Mouse (Mus musculus) embryonic facial prominence, embryonic 12.5 days (tissue): Measurements from ENCODE around the gene Atp2b2. TPM values are rescaled to one million over a fixed set of nuclear protein-coding genes. Genes with fewer than 3 reads are reported as not detected.

ENCODE experiments used
- ATAC-seq: fragments of 200-750 bp; cut with Nextera tagmentation; 2 replicates; pipeline ENCODE4 v1.8.0; 2017; ENCODE audit not compliant: insufficient number of reproducible peaks, insufficient read depth, low FRiP score, low TSS enrichment
- H3K27ac ChIP-seq: fragments of 300-500 bp; sonication (generic); 2 replicates; pipeline ENCODE4 v1.5.1; 2016; ENCODE audit warnings: mild to moderate bottlenecking
- H3K27me3 ChIP-seq: fragments of 300-500 bp; sonication (generic); 2 replicates; pipeline ENCODE4 v1.6.1; 2016; ENCODE audit warnings: mild to moderate bottlenecking, moderate library complexity
- H3K36me3 ChIP-seq: fragments of 300-500 bp; sonication (generic); 2 replicates; pipeline ENCODE4 v1.6.1; 2016; ENCODE audit warnings: mild to moderate bottlenecking
- H3K4me1 ChIP-seq: fragments of 300-500 bp; sonication (generic); 2 replicates; pipeline ENCODE4 v1.6.1; 2016
- H3K4me2 ChIP-seq: fragments of 300-500 bp; sonication (generic); replicated peaks from 2 replicates; pipeline ENCODE4 v1.6.1; 2016; ENCODE audit warnings: mild to moderate bottlenecking, moderate library complexity
- H3K4me3 ChIP-seq: fragments of 300-500 bp; sonication (generic); 2 replicates; pipeline ENCODE4 v1.5.1; 2016; ENCODE audit warnings: mild to moderate bottlenecking
- H3K9ac ChIP-seq: fragments of 300-500 bp; sonication (generic); 2 replicates; pipeline ENCODE4 v1.6.1; 2016; ENCODE audit warnings: mild to moderate bottlenecking, moderate library complexity
- H3K9me3 ChIP-seq: fragments of 300-500 bp; sonication (generic); 2 replicates; pipeline ENCODE4 v1.6.1; 2016; ENCODE audit warnings: mild to moderate bottlenecking, moderate library complexity
- WGBS: fragments of 180-500 bp; shearing (Covaris S2); methylation state at CpG from one replicate; pipeline ENCODE4 v1.1.7; 2016; 5-methylcytosine and 5-hydroxymethylcytosine counted together
- polyA plus RNA-seq: library from polyadenylated mRNA; unstranded; fragments of >200 nt; fragmentation: Nextera tagmentation; extraction: Ambion mirVana; gene quantifications from 2 replicates; pipeline ENCODE4 v1.2.1, GENCODE M21; 2016

Gene Atp2b2
- 1.9 and 2.5 TPM in 2 replicates for polyA plus RNA-seq

DNA sequence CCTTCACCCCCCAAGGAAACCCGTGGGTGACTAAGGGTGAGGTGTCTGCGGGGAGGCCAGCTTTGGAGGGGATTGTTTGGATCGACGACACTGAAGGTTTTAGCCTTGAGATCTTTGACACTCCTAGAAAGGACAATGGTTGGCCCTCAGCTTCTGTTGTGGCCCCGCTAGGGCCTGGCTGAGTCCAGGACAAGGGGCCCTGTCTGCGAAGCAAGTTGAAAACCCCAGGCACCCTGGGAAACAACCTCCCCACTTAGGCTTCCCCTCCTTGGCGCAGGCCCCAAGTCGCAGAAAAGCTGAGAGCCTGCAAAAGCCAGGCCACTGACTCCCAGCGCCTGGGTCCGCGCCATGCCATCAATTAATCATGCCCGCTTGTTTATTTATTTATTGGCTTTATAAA, at the start of gene Atp2b2:
Gene Atp2b2 (minus strand): TSS at position 282 of the 400 bp plus-strand sequence.
- no peaks in the 10 kb centered on the region for H3K9me3 ChIP-seq
- peak within 1 kb of the TSS; percentile 56; the same call in 1 of the 2 replicates for H3K9ac ChIP-seq
- no peak for ATAC-seq
- H3K4me3 ChIP-seq = peak within 1 kb of the TSS; percentile 47
- no peaks in the 10 kb centered on the region for H3K36me3 ChIP-seq
- H3K4me1 ChIP-seq = no peaks in the 10 kb centered on the region
- peak within 1 kb of the TSS; percentile 98 for H3K4me2 ChIP-seq
- H3K27ac ChIP-seq = no peak within 1 kb of the TSS
- WGBS = 29% methylated on average over 12 of the region's 12 CpGs
- peaks cover 66% of the 10 kb centered on the region for H3K27me3 ChIP-seq

DNA sequence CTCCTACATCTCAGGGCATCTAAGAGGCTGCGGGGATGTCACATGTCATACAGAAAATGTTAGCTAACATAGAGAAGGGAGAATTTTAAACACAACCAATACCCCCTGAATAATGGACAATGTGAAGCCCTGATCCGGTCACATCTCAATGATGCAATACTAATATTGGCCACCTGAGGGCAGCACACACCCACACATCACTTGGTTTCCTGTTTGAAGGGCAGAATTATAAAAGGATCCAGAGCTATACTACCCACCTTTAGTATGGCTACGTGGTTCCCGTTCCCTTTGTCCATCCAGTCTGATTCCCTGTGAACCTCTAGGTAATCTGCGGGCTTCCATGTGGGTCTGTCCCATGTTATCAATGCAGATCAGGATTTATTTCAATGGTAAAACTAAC, 47.2 kb upstream of the Atp2b2 start:
- H3K9me3 ChIP-seq = no peaks in the 10 kb centered on the region
- H3K27me3 ChIP-seq = 0 out of 2 replicates have a peak, but pooled peaks cover 4% of the 10 kb centered on the region
- no peak overlapping the region for H3K9ac ChIP-seq
- no peaks in the 10 kb centered on the region for H3K36me3 ChIP-seq
- no peak overlapping the region for H3K27ac ChIP-seq
- 16% methylated on average over 5 of the region's 5 CpGs for WGBS
- H3K4me2 ChIP-seq = no peak overlapping the region
- ATAC-seq = no peak
- no peaks in the 10 kb centered on the region for H3K4me1 ChIP-seq
- no peak overlapping the region for H3K4me3 ChIP-seq

DNA sequence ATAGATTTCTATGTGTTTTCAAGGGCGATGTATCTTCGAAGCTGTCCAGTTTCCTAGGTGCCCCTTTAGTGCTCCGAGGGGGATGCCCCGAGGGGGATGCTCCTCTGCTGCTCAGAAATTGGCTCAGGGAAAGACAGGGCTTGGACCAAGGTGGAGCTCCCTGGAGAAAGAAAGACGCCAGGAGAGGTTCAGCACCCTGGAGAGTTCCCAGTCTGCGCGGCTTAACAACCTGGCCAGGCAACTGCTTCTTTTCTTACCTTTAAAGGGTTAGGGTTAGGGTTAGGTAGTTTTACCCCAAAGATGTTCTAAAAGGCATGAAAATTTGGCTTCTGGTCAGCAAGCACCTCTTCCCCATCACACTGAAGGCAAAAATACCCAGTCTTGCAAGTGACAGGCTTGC, 44.7 kb upstream of the Atp2b2 start:
- WGBS = 16% methylated on average over 7 of the region's 7 CpGs
- Histone ChIP-seq H3K4me2 (no peak overlapping the region), H3K36me3 (no peaks in the 10 kb centered on the region), H3K4me1 (no peaks in the 10 kb centered on the region), H3K27me3 (no peaks in the 10 kb centered on the region), H3K27ac (no peak overlapping the region), H3K9me3 (no peaks in the 10 kb centered on the region), H3K9ac (no peak overlapping the region), H3K4me3 (no peak overlapping the region)
- ATAC-seq = no peak

DNA sequence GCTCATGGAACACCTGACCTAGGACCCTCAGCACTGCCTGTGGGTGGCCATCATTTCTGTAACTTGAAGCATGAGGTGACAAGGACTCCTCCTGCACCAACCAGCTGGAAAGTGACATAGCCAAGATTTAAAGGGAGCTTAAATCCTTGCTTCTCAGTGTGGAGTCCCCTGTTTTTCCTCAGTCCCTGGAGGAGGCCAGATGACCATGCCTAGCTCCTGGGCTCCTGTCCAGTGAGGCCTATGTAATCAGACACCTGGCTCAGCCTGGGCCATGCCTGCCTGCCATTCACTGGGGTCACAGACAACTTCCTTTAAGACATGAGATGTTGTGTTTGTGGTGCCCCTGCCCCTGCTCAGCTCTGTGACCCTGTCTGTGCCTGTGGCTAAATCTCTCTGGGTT, 36.1 kb upstream of the Atp2b2 start:
- Histone ChIP-seq H3K4me3 (no peak overlapping the region), H3K27me3 (no peaks in the 10 kb centered on the region), H3K4me1 (no peaks in the 10 kb centered on the region), H3K27ac (no peak overlapping the region), H3K4me2 (no peak overlapping the region), H3K9ac (no peak overlapping the region), H3K9me3 (no peaks in the 10 kb centered on the region), H3K36me3 (no peaks in the 10 kb centered on the region)
- no peak for ATAC-seq

DNA sequence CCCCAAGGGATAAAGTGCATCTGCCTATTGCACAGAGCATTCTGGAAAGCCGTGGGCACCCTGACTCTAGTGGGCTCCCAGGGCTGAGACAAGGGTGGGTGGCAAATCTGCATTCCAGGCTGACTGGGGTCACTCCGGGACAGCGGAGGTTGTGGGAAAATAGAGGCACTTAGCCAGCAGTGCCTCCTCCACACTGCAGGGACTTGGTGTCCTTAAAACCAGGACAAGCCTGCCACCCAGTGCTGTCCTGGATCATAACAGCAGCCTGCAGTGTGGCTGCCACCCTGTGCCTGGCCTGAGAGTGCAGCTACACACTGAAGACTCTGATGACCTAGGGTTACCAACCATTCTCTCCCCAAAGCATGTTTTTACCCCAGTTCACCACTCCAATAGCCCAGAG, 34.1 kb upstream of the Atp2b2 start:
- no peaks in the 10 kb centered on the region for H3K36me3 ChIP-seq
- no peak overlapping the region for H3K27ac ChIP-seq
- H3K4me3 ChIP-seq = no peak overlapping the region
- no peak overlapping the region for H3K4me2 ChIP-seq
- H3K27me3 ChIP-seq = no peaks in the 10 kb centered on the region
- 70% methylated on average over 3 of the region's 3 CpGs for WGBS
- 0 out of 2 replicates have a peak, but pooled peaks have one; percentile 18 for ATAC-seq
- no peak overlapping the region for H3K9ac ChIP-seq
- H3K9me3 ChIP-seq = no peaks in the 10 kb centered on the region
- H3K4me1 ChIP-seq = no peaks in the 10 kb centered on the region

DNA sequence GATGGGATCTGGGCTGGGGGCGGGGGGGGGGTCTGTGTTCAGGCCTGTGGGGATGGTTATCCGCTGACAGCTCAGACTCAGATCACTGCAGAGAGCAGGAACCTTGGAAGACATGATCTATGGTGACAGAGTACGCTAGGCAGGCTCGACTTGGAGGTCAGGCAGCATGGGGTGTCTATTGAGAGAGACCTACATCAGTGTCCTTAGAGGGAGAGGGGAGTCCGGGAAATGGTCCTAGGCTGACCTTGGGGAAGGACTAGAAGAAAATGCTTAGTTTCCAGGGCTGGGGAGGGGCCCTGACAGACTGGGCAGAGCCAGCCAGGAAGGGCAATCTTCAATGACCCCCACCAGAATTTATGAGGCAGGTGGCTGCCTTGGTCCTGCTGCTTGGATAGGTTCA, 33.6 kb upstream of the Atp2b2 start:
- no peak overlapping the region for H3K27ac ChIP-seq
- no peaks in the 10 kb centered on the region for H3K4me1 ChIP-seq
- no peak overlapping the region for H3K4me3 ChIP-seq
- WGBS = 60% methylated on average over 5 of the region's 5 CpGs
- no peak for ATAC-seq
- H3K27me3 ChIP-seq = no peaks in the 10 kb centered on the region
- no peak overlapping the region for H3K4me2 ChIP-seq
- no peaks in the 10 kb centered on the region for H3K9me3 ChIP-seq
- no peak overlapping the region for H3K9ac ChIP-seq
- no peaks in the 10 kb centered on the region for H3K36me3 ChIP-seq

DNA sequence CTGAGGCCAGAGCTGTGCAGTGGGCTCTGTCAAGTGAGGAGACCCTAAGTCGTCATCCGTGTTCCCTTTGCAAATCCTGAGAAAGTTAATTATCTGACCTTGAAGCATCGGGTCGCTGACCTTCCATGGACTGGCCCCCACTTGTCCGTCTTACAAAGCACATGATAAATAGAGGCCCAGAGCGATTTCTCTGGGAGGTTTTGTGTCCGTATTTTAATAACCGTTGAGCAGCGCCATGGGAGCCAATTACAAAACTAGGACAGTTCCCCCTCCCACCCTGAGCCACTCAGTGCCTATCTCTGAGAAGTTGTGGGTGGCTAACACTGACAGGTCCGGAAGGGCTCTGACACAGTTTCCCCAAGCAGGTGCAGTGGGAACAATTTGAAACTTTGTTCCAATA, 32.5 kb upstream of the Atp2b2 start:
- Histone ChIP-seq H3K9ac (no peak overlapping the region), H3K4me1 (no peaks in the 10 kb centered on the region), H3K4me2 (no peak overlapping the region), H3K27ac (no peak overlapping the region), H3K36me3 (no peaks in the 10 kb centered on the region), H3K4me3 (no peak overlapping the region), H3K9me3 (no peaks in the 10 kb centered on the region), H3K27me3 (no peaks in the 10 kb centered on the region)
- 64% methylated on average over 10 of the region's 10 CpGs for WGBS
- ATAC-seq = no peak

DNA sequence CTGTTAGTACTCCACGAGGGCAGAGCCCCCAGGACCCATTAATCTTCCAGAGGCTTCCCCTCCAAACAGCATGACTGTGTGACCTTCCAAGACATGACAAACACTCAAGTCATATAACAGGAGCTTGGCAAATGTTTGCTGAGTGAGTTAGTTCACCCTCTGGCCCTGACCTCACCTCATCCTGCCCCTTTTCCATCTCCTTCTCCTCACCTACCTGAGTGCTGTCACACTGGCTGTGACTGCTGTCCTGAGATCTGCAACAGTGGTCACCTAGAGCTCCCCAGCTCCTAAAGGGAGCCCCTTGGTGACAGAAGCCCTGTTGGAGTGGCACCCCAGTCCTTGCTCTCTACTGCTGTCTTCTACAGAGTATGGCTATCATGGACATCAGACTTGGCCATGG, 31.8 kb upstream of the Atp2b2 start:
- Histone ChIP-seq H3K36me3 (no peaks in the 10 kb centered on the region), H3K9ac (no peak overlapping the region), H3K4me1 (no peaks in the 10 kb centered on the region), H3K4me2 (no peak overlapping the region), H3K9me3 (no peaks in the 10 kb centered on the region), H3K27ac (no peak overlapping the region), H3K4me3 (no peak overlapping the region), H3K27me3 (no peaks in the 10 kb centered on the region)
- no peak for ATAC-seq
- WGBS = 29% methylated on average over 1 of the region's 1 CpGs

DNA sequence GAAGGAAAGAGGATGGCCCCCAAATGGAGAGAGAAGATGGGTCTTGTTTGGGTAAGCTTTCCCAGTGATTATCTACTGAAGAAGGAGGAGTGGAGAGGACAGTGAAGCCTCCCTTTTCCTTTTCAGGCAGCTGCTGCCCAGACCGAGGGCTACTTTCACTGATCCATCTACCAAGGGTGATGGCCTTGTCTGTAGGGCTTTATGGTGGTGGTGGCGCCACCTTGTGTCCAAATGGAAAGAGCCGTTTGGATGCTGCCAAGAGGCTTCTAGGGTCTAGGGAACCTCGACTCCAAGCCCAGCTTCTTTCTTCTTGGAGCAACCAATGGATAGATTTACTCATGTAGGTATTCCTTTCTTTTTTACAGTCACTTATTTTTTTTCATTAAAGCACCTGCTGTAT, 29.2 kb upstream of the Atp2b2 start:
- no peak for ATAC-seq
- H3K9ac ChIP-seq = no peak overlapping the region
- WGBS = 6% methylated on average over 4 of the region's 4 CpGs
- H3K4me2 ChIP-seq = no peak overlapping the region
- H3K27me3 ChIP-seq = no peaks in the 10 kb centered on the region
- no peaks in the 10 kb centered on the region for H3K9me3 ChIP-seq
- no peak overlapping the region for H3K4me3 ChIP-seq
- H3K27ac ChIP-seq = no peak overlapping the region
- H3K4me1 ChIP-seq = no peaks in the 10 kb centered on the region
- no peaks in the 10 kb centered on the region for H3K36me3 ChIP-seq

DNA sequence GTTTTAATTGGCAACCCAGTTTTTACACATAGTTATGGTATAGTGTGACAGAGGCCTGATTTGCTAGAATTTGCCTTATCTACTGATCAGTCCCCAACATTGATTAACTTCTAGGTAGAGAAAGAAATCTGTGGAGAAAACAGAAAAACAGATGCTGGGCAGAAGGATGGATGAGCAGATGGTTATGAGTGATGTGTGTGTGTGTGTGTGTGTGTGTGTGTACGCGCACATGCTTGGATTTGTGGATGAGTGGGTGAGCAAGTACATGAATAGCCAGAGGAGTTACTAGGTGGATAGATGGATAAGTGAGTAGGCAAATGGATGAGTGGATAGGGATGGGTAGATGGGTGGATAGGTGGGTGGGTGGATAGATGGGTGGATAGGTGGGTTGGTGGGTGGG, 20.7 kb upstream of the Atp2b2 start:
- no peaks in the 10 kb centered on the region for H3K27me3 ChIP-seq
- H3K9me3 ChIP-seq = no peaks in the 10 kb centered on the region
- no peak overlapping the region for H3K27ac ChIP-seq
- H3K4me2 ChIP-seq = no peak overlapping the region
- no peaks in the 10 kb centered on the region for H3K36me3 ChIP-seq
- no peaks in the 10 kb centered on the region for H3K4me1 ChIP-seq
- 91% methylated on average over 2 of the region's 2 CpGs for WGBS
- no peak overlapping the region for H3K4me3 ChIP-seq
- no peak for ATAC-seq
- no peak overlapping the region for H3K9ac ChIP-seq

DNA sequence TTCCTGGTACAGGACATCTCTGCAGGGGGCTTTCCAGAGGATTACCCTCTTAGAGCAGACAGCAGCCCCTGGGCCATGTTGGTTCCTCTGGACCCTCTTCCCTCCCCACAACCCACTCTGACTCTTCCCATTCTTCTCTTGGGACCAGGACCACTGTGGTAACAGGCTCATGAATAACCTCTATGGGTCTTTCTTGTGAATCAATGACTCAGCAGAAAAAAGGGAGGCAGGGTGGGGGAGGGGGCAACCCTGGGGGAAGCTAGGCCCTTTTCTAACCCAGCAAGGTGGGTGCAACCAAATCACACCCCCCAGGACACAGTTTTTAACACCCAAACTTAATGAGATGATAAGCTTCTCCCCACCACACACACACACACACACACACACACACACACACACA, 20.3 kb upstream of the Atp2b2 start:
- Histone ChIP-seq H3K4me3 (no peak overlapping the region), H3K9me3 (no peaks in the 10 kb centered on the region), H3K27me3 (no peaks in the 10 kb centered on the region), H3K27ac (no peak overlapping the region), H3K4me1 (no peaks in the 10 kb centered on the region), H3K36me3 (no peaks in the 10 kb centered on the region), H3K9ac (no peak overlapping the region), H3K4me2 (no peak overlapping the region)
- ATAC-seq = no peak

DNA sequence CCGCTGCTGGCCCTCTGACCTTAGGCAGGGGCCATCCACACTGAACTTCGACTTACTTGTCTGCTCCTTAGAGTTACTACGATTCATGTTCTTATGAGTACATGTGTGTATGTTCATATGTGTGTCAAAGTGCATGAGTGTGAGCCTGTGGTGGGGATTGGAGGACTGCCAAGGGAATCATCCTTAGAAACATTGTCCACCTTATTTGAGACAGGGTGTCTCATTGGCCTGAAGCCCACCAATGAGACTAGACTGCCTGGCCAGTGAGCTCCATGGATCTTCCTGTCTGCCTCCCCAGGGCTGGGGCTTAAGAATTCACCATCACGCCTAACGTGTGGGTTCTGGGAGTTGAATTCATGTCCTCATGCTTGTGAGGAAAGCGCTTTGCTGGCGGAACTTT, 16.8 kb upstream of the Atp2b2 start:
- Histone ChIP-seq H3K4me2 (no peak overlapping the region), H3K27me3 (no peaks in the 10 kb centered on the region), H3K36me3 (no peaks in the 10 kb centered on the region), H3K4me1 (no peaks in the 10 kb centered on the region), H3K9ac (no peak overlapping the region), H3K4me3 (no peak overlapping the region), H3K9me3 (no peaks in the 10 kb centered on the region), H3K27ac (no peak overlapping the region)
- WGBS = 76% methylated on average over 7 of the region's 7 CpGs
- no peak for ATAC-seq
